8 mouse cellular contexts compared by ENCODE assay signal in genomic region chr4:45972951-45973350, GRCm38 (mm10). TPM values are rescaled to one million over a fixed set of nuclear protein-coding genes. Genes with fewer than 3 reads are reported as not detected.
DNase-seq lines count a peak whose midpoint lies in the region; ATAC-seq and TF ChIP-seq lines count a peak whose summit lies in the region.

No protein-coding gene starts in this region.

- ATAC-seq in limb, embryonic 14.5 days (ENCODE audit: low FRiP score, low read depth): no peak
- no peak for ATAC-seq in stomach, embryonic 15.5 days (ENCODE audit: insufficient read depth, low FRiP score, low read depth)
- no peak for ATAC-seq in megakaryocyte progenitor cell, adult 5-6 weeks (replicated peaks; ENCODE audit: poor library complexity)

- peak overlapping the region; percentile 82 for H3K4me3 ChIP-seq in heart, adult 2 months
- H3K4me3 ChIP-seq in thymus, adult 2 months (ENCODE audit: control insufficient read depth, insufficient read depth, low read length): peak overlapping the region; percentile 57
- peak overlapping the region; percentile 80 for H3K4me3 ChIP-seq in limb, embryonic 14.5 days (replicated peaks; ENCODE audit: low read length)
- H3K4me3 ChIP-seq in stomach, embryonic 15.5 days (replicated peaks): peak overlapping the region; percentile 96

- intact Hi-C loops in heart, adult 2 months (cut with DNase I): loop anchor here (2.0 to 5.0 kb wide), 3 partner anchors 16 to 154 kb away; no protein-coding TSS in a partner anchor

- H3K36me3 ChIP-seq in heart, adult 2 months (ENCODE audit: control insufficient read depth, insufficient read depth, low read length): peaks cover 16% of the 10 kb centered on the region
- H3K36me3 ChIP-seq in thymus, adult 2 months (ENCODE audit: control insufficient read depth, insufficient read depth, low read length): no peaks in the 10 kb centered on the region
- no peaks in the 10 kb centered on the region for H3K36me3 ChIP-seq in limb, embryonic 14.5 days (ENCODE audit: control insufficient read depth, insufficient read depth, low read length)
- H3K36me3 ChIP-seq in stomach, embryonic 15.5 days: no peaks in the 10 kb centered on the region

- peak overlapping the region; percentile 93 for H3K9ac ChIP-seq in heart, adult 2 months (ENCODE audit: low read depth, low read length)
- H3K9ac ChIP-seq in limb, embryonic 14.5 days (ENCODE audit: low read depth, low read length, severe bottlenecking): peak overlapping the region; percentile 66
- H3K9ac ChIP-seq in stomach, embryonic 15.5 days: peak overlapping the region; percentile 66; the same call in 1 of the 2 replicates

- no peak for TF ChIP-seq EP300 in heart, adult 2 months (IDR thresholded peaks at IDR 0.05; ENCODE audit: insufficient read depth, low read depth, low read length)

- TF ChIP-seq POLR2A in heart, adult 2 months (IDR thresholded peaks at IDR 0.05; ENCODE audit: insufficient read depth, low read depth, low read length): no peak
- no peak for TF ChIP-seq POLR2A in thymus, adult 2 months (IDR thresholded peaks at IDR 0.05; ENCODE audit: control insufficient read depth, extremely low read depth, insufficient read depth, low read length, poor library complexity)
- no peak for TF ChIP-seq POLR2A in limb, embryonic 14.5 days (IDR thresholded peaks at IDR 0.05; ENCODE audit: borderline replicate concordance, extremely low read depth, insufficient read depth, insufficient read length)

- peak overlapping the region; percentile 89 for H3K27ac ChIP-seq in heart, adult 2 months
- H3K27ac ChIP-seq in thymus, adult 2 months (ENCODE audit: control insufficient read depth, insufficient read depth, low read length): no peak overlapping the region
- H3K27ac ChIP-seq in limb, embryonic 14.5 days (replicated peaks; ENCODE audit: low read depth, low read length): no peak overlapping the region
- 0 out of 2 replicates have a peak overlapping the region, but pooled peaks have one; percentile 74 for H3K27ac ChIP-seq in stomach, embryonic 15.5 days

- no peaks in the 10 kb centered on the region for H3K27me3 ChIP-seq in heart, adult 2 months (ENCODE audit: control insufficient read depth, insufficient read depth, low read length)
- no peaks in the 10 kb centered on the region; the same call in 1 of the 2 replicates for H3K27me3 ChIP-seq in thymus, adult 2 months (ENCODE audit: control insufficient read depth, insufficient read depth, low read length)
- 0 out of 2 replicates have a peak, but pooled peaks cover 4% of the 10 kb centered on the region for H3K27me3 ChIP-seq in limb, embryonic 14.5 days (ENCODE audit: control insufficient read depth, insufficient read depth, low read length)
- H3K27me3 ChIP-seq in stomach, embryonic 15.5 days (replicated peaks): no peaks in the 10 kb centered on the region

- DNase-seq in heart, adult 2 months: no peak
- DNase-seq in heart, postnatal 4 days: no peak
- no peak for DNase-seq in thymus, adult 2 months
- no peak for DNase-seq in thymus, postnatal 4 days
- DNase-seq in limb, embryonic 14.5 days (ENCODE audit: low spot score): no peak
- DNase-seq in layer of hippocampus, postnatal 25 days (ENCODE audit: extremely low spot score in 1 of 2, low spot score in 1 of 2): no peak

- TF ChIP-seq CTCF in heart, adult 2 months (IDR thresholded peaks at IDR 0.05): no peak
- TF ChIP-seq CTCF in thymus, adult 2 months (IDR thresholded peaks at IDR 0.05; ENCODE audit: borderline replicate concordance, control insufficient read depth, extremely low read depth, insufficient read depth, low read length, poor library complexity): no peak

- H3K79me2 ChIP-seq in heart, adult 2 months (replicated peaks; ENCODE audit: control insufficient read depth, insufficient read depth, low read length): peaks cover 12% of the 10 kb centered on the region

- peak overlapping the region; percentile 90 for H3K4me2 ChIP-seq in limb, embryonic 14.5 days (replicated peaks; ENCODE audit: low read depth, low read length, severe bottlenecking)
- peak overlapping the region; percentile 90 for H3K4me2 ChIP-seq in stomach, embryonic 15.5 days

- WGBS in heart, adult 2 months: 31% methylated on average over 9 of the region's 9 CpGs
- 41% methylated on average over 9 of the region's 9 CpGs for WGBS in thymus, adult 2 months
- 35% methylated on average over 9 of the region's 9 CpGs for WGBS in limb, embryonic 14.5 days
- 35% methylated on average over 9 of the region's 9 CpGs for WGBS in stomach, embryonic 15.5 days

- peaks cover 13% of the 10 kb centered on the region for H3K4me1 ChIP-seq in heart, adult 2 months (ENCODE audit: control insufficient read depth, insufficient read depth, low read length)
- no peaks in the 10 kb centered on the region for H3K4me1 ChIP-seq in thymus, adult 2 months (replicated peaks; ENCODE audit: control insufficient read depth, insufficient read depth, low read length)
- H3K4me1 ChIP-seq in limb, embryonic 14.5 days (ENCODE audit: control insufficient read depth, insufficient read depth, low read length): no peaks in the 10 kb centered on the region
- H3K4me1 ChIP-seq in stomach, embryonic 15.5 days: peaks cover 7% of the 10 kb centered on the region; the same call in 1 of the 2 replicates

- no peaks in the 10 kb centered on the region for H3K9me3 ChIP-seq in limb, embryonic 14.5 days (ENCODE audit: control insufficient read depth, low read length)
- no peaks in the 10 kb centered on the region for H3K9me3 ChIP-seq in stomach, embryonic 15.5 days

RNA-seq across cellular contexts. Expression of gene Tdrd7, which starts 7.8 kb away (rescaled TPM):
- 10 to 100 TPM; 11.2 to 12.6 TPM for total RNA-seq in heart, adult 2 months (2021)
- 6.2 and 11.4 TPM in 2 replicates for polyA plus RNA-seq in heart, adult 2 months (2012; rRNA removed)
- total RNA-seq in heart, postnatal 4 days (2021): 10 to 100 TPM; 16.9 to 19.4 TPM
- polyA plus RNA-seq in thymus, adult 2 months (2012; rRNA removed): 4.3 and 5.0 TPM in 2 replicates
- 12.7 TPM in 2 replicates for polyA plus RNA-seq in limb, embryonic 14.5 days (2012; rRNA removed)
- 12.9 and 13.4 TPM in 2 replicates for polyA plus RNA-seq in limb, embryonic 14.5 days (2014; fragmentation: Nextera tagmentation; extraction: Ambion mirVana)
- 19.8 and 21.5 TPM in 2 replicates for polyA plus RNA-seq in stomach, embryonic 15.5 days (2015; fragmentation: Nextera tagmentation; extraction: Ambion mirVana)
- total RNA-seq in megakaryocyte progenitor cell, adult 5-6 weeks (2015): 19.3 and 19.5 TPM in 2 replicates
- 5.7 and 6.3 TPM in 2 replicates for total RNA-seq in megakaryocyte progenitor cell, adult 5-6 weeks (2017)
- 10 to 100 TPM; 29.1 to 29.4 TPM for total RNA-seq in layer of hippocampus, postnatal 25 days (2021)

Comparison
In these comparisons a context has a peak if more than half of its experiments do, and no peak if none do; other contexts are left out.
1. H3K27ac ChIP-seq: peak in heart, adult 2 months (single experiment) and stomach, embryonic 15.5 days (single experiment); none in thymus, adult 2 months (single experiment) and limb, embryonic 14.5 days (single experiment).
2. Peak in every context shown above with its lines, with median percentiles within 50 percentile points of each other: H3K4me3 ChIP-seq and H3K9ac ChIP-seq.